Mouse (Mus musculus) heart, adult 8-10 months (tissue): Measurements from ENCODE around the gene Pigc. TPM values are rescaled to one million over a fixed set of nuclear protein-coding genes. Genes with fewer than 3 reads are reported as not detected.

ENCODE experiments used
- DNase-seq: peaks from one replicate; pipeline ENCODE4 v3.0.0; 2022; ENCODE audit warnings: low spot score
- total RNA-seq, 4 experiments: library from RNA; stranded (reverse); gene quantifications; 2 replicates each; pipeline ENCODE4 v1.2.4; 2022

The Pigc gene
- total RNA-seq, result 10 to 100 TPM in 3 of 4 experiments, 1 to 10 TPM in 1; 10.0 to 11.2 (median 10.5) TPM

- peak; percentile 94 for DNase-seq
Measured at GRCm38 (mm10) chr1:161968589-161969407, at the start of gene Pigc. Pigc (plus strand) TSS chr1:161969186.

GRCm38 (mm10) chr1:161919594-161919993, 49.4 kb upstream of the Pigc start:
- no peak for DNase-seq

DNA sequence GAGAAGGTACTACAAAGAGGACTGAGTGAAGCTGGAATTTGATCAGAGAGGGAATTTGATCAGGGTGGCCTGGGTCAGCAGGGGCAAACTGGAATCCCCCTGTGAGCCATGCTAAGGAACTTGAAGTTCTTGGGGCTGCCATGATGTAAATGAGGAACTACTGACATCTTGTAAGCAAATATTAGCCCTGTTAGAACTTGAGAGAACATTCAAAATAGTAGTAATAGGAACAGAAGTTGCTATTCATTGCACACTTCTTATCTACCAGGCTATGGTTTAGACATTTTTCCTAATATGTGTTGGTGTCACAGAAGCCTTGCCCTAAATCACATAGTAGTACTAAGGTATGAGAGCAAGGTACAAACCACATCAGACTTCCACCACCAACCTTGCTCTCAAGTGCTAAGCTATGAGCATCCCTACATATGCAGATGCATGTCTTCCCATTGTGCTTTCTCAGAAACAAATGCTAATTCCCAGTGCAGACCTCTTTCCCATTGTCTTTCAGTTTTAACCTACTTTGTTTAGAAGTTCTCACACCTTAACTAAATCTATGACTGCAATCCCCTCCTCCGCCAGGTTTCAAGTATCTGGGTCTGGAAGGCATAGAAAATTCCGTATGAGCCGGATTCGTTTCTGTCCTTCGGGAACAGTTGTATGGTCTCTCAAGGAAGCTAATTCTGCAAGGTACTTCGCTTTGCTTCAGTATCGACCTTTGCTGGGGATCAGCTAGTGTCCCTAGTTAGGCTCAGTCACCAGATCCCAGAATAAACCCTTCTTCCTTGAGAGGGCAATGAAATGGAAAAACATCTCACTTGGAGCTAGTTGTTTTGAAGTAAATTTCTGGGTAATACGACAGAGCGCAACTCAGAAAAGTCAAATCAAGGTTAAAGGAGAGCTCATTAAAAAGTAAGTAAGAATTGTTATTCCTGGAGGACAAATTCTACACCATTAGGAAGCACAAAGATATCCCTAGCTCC, 48.2 kb upstream of the Pigc start:
- DNase-seq, result no peak

- no peak for DNase-seq
Measured at GRCm38 (mm10) chr1:161921928-161922327, 47.1 kb upstream of the Pigc start.

DNA sequence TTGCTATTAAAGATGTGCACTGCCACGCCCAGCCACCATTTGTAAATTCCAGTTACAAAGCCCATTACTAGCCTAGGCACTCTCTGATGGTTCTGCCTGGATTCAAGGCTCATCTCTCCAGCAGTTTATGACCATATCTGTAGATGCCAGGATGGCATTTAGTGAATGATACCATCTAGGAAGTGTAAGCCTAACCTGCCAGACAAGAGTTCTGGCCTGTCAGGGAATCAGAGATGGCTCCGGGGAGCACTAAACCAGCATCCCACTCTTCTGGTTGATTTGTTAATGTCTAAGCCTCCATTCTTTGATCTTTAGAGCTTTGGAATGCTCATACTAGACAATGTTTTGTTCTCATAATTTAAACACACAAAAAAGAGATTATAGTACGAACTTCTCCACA, 44.7 kb upstream of the Pigc start:
- no peak for DNase-seq

- DNase-seq, result no peak
Measured at GRCm38 (mm10) chr1:161925281-161925805, 43.6 kb upstream of the Pigc start.

DNA sequence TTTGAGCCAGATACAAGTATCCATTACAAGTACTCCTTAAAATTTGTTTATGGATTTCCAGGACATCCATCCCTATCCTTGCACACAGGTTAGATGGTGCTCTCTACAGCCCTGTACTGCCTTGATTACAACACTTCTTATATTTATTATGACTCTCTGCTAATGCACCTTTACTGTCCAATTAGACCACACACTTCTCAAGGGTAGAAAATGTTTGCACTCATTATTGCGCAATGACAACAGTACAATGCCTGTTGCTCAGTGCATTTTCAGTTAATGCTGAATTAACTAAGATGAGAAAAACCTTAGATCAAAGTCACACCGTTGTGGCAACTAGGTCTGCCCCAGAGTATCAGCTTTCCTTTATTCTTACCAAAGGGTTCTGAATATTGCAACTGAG, 41.0 kb upstream of the Pigc start:
- DNase-seq, result no peak

DNA sequence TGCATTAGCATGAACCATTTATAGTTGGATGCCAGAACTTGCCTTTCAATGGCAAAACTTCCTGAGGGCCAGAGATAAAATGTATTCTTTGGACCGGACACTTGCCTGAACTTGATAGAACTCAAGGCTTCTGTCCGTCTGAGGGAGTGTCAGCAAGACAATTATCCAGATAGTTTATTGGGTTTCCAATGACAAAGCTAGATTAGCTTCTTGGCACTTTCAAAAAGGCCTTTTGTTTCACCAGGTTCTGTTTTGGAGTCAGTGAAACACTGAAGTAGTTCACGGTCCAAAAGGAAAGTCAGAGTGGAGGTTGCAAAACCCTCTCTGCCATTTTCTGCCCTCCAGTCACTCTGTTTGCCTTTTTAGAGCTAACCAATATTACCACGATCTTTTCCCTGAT, 37.7 kb upstream of the Pigc start:
- DNase-seq, result no peak

GRCm38 (mm10) chr1:161931817-161932216, 37.2 kb upstream of the Pigc start:
- no peak for DNase-seq

GRCm38 (mm10) chr1:161932286-161932685, 36.7 kb upstream of the Pigc start:
- no peak for DNase-seq

DNA sequence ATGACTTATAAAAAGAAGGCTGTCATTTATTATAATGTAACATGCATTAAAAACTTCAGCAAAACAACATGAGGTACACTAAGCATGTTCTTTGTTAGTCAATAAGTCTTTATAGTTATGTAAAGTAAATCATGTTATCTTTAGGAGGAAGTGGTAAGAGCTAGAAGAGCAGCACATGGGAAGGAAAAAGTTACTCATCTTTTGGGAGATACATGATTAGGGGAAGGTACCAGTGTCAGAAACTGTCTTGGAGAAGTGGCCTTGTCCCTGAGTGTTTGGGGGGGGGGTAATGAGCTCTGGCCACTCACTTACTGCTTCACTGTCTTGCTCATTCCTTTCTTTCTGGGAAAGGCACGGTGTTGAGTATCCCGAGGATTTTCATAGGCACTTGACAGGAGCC, 26.9 kb upstream of the Pigc start:
- DNase-seq, result no peak

DNA sequence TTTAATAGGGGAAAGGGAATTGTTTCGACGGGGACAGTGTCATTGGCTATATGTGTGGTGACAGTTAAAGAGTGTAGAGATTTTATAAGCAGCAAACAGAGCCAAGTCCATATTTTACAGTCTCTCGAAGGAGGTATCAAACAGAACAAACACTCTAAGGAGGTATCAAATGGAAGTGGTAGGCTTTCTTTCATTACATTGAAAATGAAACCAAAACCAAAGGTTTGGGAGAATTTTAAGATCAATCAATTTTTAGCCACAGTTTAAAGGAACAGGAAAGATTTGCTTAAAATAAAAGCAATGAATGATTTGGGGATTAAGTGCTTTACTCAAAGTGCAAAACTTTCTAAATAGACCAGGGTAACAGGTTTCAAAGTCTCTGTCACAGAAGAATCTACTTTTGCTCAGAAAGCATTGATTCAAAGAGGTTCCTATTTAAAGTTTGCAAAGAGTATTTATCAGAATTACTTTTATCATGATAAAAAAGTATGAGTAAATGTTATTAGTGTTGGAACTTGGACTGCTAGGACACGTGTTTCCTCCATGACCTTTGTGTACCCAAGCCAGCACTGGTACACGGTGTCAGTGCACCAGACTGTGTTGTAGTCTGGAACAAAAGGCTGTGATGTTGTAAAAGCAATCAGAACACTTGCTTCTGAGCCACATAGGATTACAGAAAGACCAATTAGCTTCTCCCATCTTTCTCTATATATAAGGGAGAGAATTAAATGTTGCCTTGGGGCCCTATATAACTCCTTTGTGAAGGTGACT, 17.8 kb upstream of the Pigc start:
- no peak for DNase-seq

- DNase-seq, result no peak
Measured at GRCm38 (mm10) chr1:161952599-161952998, 16.4 kb upstream of the Pigc start.

- DNase-seq, result no peak
Measured at GRCm38 (mm10) chr1:161955846-161956245, 13.1 kb upstream of the Pigc start.

DNA sequence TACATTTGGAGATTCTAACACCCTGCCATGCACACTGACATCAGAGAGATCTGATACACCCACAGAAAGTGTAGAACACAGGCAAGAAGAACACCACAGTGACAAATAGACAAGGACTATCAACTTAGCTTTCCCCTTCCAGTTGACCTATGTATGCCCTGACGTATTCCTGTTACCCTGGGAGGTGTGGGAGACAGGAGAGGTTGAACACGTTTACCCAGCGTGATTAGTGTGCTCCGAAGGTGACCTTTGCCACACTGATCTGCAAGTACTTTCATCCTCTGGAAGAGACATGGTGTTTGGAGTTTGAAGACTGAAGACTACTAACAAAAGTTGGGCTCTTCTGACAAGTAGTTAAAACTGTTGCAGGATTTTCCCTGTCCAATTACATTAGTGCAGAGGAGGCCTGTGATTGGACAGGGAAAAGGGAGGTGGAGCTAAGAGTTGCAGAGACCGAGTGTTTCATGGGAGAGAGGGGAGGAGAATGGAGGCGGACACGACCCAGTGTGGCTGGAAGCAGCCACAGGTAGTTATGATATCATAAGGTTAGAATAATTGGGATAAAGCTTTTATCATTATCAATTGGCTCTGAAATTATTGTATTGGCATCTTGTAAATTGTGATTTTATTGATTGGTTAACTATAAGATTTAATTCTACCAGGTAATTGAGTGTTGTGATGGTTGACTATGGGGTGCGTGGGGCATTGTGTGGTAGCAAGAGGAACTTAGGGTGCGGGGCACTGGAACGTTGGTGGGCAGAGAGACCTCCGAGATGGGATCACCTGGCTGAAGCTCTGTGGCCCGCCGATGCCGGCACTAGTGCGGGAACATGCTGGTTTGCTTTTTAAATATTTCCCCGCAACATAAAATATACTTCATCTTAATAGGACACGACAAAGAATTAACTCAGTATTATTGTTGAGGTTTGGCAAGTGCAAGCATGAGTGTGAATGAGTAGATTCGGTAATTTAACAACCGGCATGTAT, 10.7 kb upstream of the Pigc start:
- no peak for DNase-seq

DNA sequence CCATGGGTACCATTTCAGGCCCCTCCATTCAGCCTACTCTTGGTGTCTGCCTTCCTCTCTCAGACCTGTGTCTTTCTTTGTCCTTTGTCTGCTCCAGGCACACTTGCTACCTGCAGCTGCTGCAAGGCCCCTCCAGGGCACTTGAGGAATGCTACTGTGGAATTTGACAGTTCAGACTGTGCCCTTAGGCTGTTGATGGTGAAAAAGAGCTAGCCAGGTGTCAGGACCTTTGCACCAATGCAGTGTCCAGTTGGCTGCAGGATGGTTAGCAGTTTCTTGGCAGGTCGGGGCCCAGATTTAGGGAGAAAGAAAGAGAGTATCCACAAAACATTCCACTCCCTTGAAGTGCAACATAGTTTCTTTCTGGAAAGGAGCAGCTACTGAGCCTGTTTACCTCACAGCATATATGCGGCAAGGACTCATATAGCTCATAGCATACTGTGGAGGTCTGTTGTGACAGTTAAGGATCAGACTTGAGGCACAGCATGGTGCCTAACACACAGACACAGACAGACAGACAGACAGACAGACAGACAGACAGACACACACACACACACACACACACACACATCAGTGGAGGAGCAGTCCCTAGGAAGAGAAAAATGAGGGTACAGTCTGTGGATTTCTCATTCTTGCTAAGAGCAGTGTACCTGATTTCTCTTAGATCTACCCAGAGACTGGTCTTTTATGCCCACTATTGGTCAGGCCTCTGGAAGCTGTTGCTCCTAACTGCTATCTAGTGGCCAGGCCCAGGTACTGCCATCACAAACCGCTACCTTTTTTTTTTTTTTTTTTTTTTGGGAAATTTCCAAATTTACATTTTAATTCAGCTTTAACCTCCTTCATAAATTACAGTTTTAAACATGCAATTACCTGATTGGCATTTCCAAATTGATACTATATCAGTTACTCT, 6.3 kb upstream of the Pigc start:
- no peak for DNase-seq

GRCm38 (mm10) chr1:161967936-161968335, 1.1 kb upstream of the Pigc start:
- DNase-seq, result no peak

DNA sequence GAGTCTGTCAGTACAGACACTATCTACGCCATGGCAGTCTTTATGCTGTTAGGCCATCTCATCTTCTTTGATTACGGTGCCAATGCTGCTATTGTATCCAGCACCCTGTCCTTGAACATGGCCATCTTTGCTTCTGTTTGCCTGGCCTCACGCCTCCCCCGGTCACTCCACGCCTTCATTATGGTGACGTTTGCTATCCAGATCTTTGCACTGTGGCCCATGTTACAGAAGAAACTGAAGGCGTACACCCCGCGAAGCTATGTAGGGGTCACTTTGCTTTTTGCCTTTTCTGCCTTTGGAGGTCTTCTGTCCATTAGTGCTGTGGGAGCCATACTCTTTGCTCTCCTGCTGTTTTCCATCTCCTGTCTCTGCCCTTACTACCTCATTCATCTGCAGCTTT, 1.9 kb downstream of the Pigc start:
- no peak for DNase-seq

DNA sequence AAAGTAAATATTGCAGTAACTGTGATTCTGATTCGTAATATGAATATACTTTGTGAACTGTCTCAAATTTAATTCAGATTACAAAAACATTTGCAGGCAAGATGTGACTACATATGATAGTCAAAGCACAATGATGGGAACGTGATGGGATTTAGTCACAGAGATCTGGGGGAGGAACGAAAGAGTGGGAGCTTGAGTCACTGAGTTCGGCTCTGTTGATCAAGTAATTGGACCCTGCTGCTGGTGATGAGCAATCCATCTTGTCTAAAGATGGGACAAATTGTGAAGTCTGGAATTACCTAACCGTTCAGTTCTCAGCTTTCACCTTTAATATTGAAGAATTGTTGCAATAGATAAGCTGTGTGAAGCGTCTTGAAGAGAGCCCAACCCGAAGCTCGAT, 3.2 kb downstream of the Pigc start:
- no peak for DNase-seq
